12 mouse cellular contexts compared by ENCODE assay signal in the genomic region with DNA sequence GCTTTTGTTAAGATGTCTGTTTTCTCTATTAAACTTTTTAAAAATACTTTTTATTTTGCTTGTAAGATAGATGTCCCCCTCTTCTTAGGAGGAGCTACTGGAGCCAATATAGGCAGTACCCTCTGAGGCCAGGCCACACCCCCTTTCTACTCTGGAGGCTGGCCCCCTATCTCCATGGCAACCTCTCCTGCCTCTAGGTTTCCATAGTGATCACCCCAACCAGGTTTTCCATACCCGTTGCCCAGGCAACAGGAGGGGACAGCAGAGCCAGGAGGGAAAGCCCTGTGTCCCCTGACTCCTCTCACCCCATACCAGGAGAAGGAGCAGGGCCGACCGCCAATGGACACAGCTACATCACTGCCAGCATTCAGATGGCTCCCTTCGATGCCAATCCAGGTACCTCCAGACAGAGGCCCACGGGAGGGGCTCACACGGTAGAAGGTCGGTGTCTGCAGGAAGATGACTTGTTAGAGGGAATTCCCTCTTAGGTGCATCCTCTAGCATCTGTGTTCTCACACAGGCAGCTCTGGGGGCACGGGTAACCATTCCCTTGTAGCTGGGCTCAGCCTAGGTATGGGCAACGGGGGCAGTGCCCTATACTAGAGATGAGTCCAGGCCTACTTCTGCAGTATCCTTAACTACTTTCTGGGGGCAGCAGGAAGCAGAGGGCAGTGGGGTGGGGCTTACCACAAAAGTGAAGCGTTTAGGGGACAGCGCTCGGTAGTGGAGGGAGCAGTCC. TPM values are rescaled to one million over a fixed set of nuclear protein-coding genes. Genes with fewer than 3 reads are reported as not detected.
DNase-seq lines count a peak whose midpoint lies in the region; ATAC-seq lines count a peak whose summit lies in the region.
"Had no signal": no experiment of that assay in that cellular context is flagged by ENCODE, and none has a peak within 500 bp of the region (broad histone marks: within the 10 kb centered on the region; RNA-seq: fewer than 3 reads in every experiment).

No protein-coding gene starts in this region.

- H3K4me3 ChIP-seq in forebrain, embryonic 11.5 days (ENCODE audit: low read depth, low read length): no peak overlapping the region
- H3K4me3 ChIP-seq in limb, embryonic 10.5 days: no peak overlapping the region
- no peak overlapping the region for H3K4me3 ChIP-seq in neural tube, embryonic 13.5 days
- H3K4me3 ChIP-seq: embryonic facial prominence, embryonic 13.5 days; heart, embryonic 10.5 days had no signal

- peaks cover 10% of the 10 kb centered on the region; the same call in 1 of the 2 replicates for H3K4me1 ChIP-seq in forebrain, embryonic 11.5 days (replicated peaks; ENCODE audit: control insufficient read depth, insufficient read depth, low read length)
- H3K4me1 ChIP-seq in limb, embryonic 10.5 days: peaks cover 10% of the 10 kb centered on the region
- H3K4me1 ChIP-seq in neural tube, embryonic 13.5 days (replicated peaks): peaks cover 22% of the 10 kb centered on the region
- H3K4me1 ChIP-seq: embryonic facial prominence, embryonic 13.5 days had no signal

- peaks cover 27% of the 10 kb centered on the region for H3K36me3 ChIP-seq in forebrain, embryonic 11.5 days (ENCODE audit: control insufficient read depth, insufficient read depth, low read length)
- peaks cover 99% of the 10 kb centered on the region for H3K36me3 ChIP-seq in limb, embryonic 10.5 days
- peaks cover 98% of the 10 kb centered on the region for H3K36me3 ChIP-seq in neural tube, embryonic 13.5 days

- H3K9ac ChIP-seq in forebrain, embryonic 11.5 days (ENCODE audit: low read length): no peak overlapping the region
- H3K9ac ChIP-seq in neural tube, embryonic 13.5 days: 0 out of 2 replicates have a peak overlapping the region, but pooled peaks have one; percentile 38
- H3K9ac ChIP-seq: embryonic facial prominence, embryonic 13.5 days; liver, postnatal 0 days had no signal

- no peak overlapping the region for H3K4me2 ChIP-seq in forebrain, embryonic 11.5 days (ENCODE audit: low read depth, low read length, severe bottlenecking)
- no peak overlapping the region for H3K4me2 ChIP-seq in neural tube, embryonic 13.5 days
- H3K4me2 ChIP-seq: embryonic facial prominence, embryonic 13.5 days had no signal

- WGBS in forebrain, embryonic 11.5 days: 62% methylated on average over 12 of the region's 12 CpGs
- 86% methylated on average over 12 of the region's 12 CpGs for WGBS in limb, embryonic 10.5 days
- WGBS in neural tube, embryonic 13.5 days: 52% methylated on average over 12 of the region's 12 CpGs

- no peak for DNase-seq in frontal cortex, postnatal 36 days (ENCODE audit: low spot score in 2 of 2)
- peak; percentile 81 for DNase-seq in forebrain, embryonic 11.5 days (ENCODE audit: low spot score)
- peak; percentile 48 for DNase-seq in limb, embryonic 10.5 days (ENCODE audit: low spot score)
- DNase-seq in thymus, postnatal 10 days (ENCODE audit: low spot score in 2 of 2): no peak
- DNase-seq in thymus, adult 18-20 months: no peak
- no peak for DNase-seq in testis, postnatal 10 days (ENCODE audit: low spot score)
- DNase-seq: liver, postnatal 0 days had no signal

- no peaks in the 10 kb centered on the region for H3K9me3 ChIP-seq in forebrain, embryonic 11.5 days (ENCODE audit: control insufficient read depth, low read length)
- no peaks in the 10 kb centered on the region for H3K9me3 ChIP-seq in limb, embryonic 10.5 days (replicated peaks)
- no peaks in the 10 kb centered on the region for H3K9me3 ChIP-seq in neural tube, embryonic 13.5 days
- H3K9me3 ChIP-seq: embryonic facial prominence, embryonic 13.5 days; heart, embryonic 10.5 days had no signal

- peak overlapping the region; percentile 51 for H3K27ac ChIP-seq in forebrain, embryonic 11.5 days (ENCODE audit: low read depth, low read length)
- H3K27ac ChIP-seq in limb, embryonic 10.5 days: no peak overlapping the region
- H3K27ac ChIP-seq in neural tube, embryonic 13.5 days (replicated peaks): peak overlapping the region; percentile 30
- H3K27ac ChIP-seq: embryonic facial prominence, embryonic 13.5 days; heart, embryonic 10.5 days had no signal

- ATAC-seq in frontal cortex, adult (ENCODE audit: low TSS enrichment): 0 out of 2 replicates have a peak, but pooled peaks have one; percentile 20
- peak; percentile 94 for ATAC-seq in forebrain, embryonic 11.5 days (replicated peaks; ENCODE audit: low FRiP score)
- ATAC-seq in neural tube, embryonic 13.5 days (ENCODE audit: low read depth): peak; percentile 80
- ATAC-seq: intestine, postnatal 0 days; liver, postnatal 0 days had no signal

- no peaks in the 10 kb centered on the region for H3K27me3 ChIP-seq in forebrain, embryonic 11.5 days (ENCODE audit: control insufficient read depth, insufficient read depth, low read length)
- H3K27me3 ChIP-seq in limb, embryonic 10.5 days (ENCODE audit: low read depth, poor library complexity, severe bottlenecking): no peaks in the 10 kb centered on the region
- no peaks in the 10 kb centered on the region for H3K27me3 ChIP-seq in neural tube, embryonic 13.5 days
- H3K27me3 ChIP-seq: embryonic facial prominence, embryonic 13.5 days had no signal

RNA-seq across cellular contexts. Expression of a gene that starts 28.3 kb away (rescaled TPM):
- 38.0 and 41.5 TPM in 2 replicates for polyA plus RNA-seq in forebrain, embryonic 11.5 days (2014; fragmentation: Nextera tagmentation; extraction: Ambion mirVana)
- 28.6 and 29.5 TPM in 2 replicates for polyA plus RNA-seq in limb, embryonic 10.5 days (2016; fragmentation: Nextera tagmentation; extraction: Ambion mirVana)
- 41.4 and 41.8 TPM in 2 replicates for polyA plus RNA-seq in neural tube, embryonic 13.5 days (2015; fragmentation: Nextera tagmentation; extraction: Ambion mirVana)

Comparison
In these comparisons a context has a peak if more than half of its experiments do, and no peak if none do; other contexts are left out.
1. ATAC-seq: peak in every context shown above with its lines; median percentile 94 in forebrain, embryonic 11.5 days; 80 in neural tube, embryonic 13.5 days; 20 in frontal cortex, adult.
2. DNase-seq: peak in forebrain, embryonic 11.5 days (single experiment) and limb, embryonic 10.5 days (single experiment); none in frontal cortex, postnatal 36 days (0 of 2), thymus, postnatal 10 days (0 of 2), thymus, adult 18-20 months (0 of 2) and testis, postnatal 10 days (single experiment).